Mouse (Mus musculus) heart, adult 2 months (tissue): ENCODE results near the gene Rpap1.

ENCODE experiments used
- CTCF ChIP-seq: fragments of 200-600 bp; IDR thresholded peaks from 2 replicates; pipeline ENCODE4 v1.8.1; 2022; ENCODE audit warnings: antibody characterized with exemption, mild to moderate bottlenecking, moderate library complexity
- EP300 ChIP-seq: fragments of 200-500 bp; IDR thresholded peaks from 2 replicates; pipeline ENCODE4 v1.6.1; 2011; ENCODE audit warnings: low read depth, low read length, control low read depth; ENCODE audit not compliant: insufficient read depth
- POLR2A ChIP-seq: fragments of 200-500 bp; IDR thresholded peaks from 2 replicates; pipeline ENCODE4 v1.6.1; 2011; ENCODE audit warnings: mild to moderate bottlenecking, low read depth, low read length, control low read depth; ENCODE audit not compliant: insufficient read depth

DNA sequence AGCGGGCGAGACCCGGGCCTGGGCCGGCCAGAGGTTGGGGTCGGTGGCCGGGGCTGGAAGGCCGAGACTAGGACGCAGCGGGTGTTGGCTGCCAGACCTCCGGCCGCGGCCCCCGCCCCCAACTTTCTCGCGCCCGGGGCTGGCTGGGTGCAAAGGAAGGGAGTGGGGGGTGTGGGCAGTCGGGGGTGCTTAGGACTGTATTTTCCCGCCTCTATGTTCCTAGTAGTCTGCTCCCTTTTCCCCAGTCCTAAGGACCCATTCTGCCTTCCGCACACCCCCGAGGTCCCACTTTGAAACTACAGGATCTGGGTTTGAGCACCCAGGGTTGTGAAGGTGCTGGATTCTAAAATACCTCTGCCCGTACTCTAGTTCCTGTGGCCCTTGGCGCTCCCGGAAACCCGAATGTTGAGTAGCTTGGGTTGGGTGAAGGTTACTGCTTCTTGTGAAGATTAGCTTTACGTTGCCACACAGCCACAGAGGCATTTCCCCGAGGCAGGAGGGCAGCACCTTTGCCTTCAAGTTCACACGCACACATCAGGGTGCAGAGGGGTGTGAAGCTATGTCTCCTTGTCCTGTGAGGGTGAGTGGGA lies 12.7 kb upstream of the Rpap1 start:
- TF ChIP-seq CTCF (no peak), EP300 (no peak), POLR2A (no peak)
